Mouse (Mus musculus) MEL (cell line): Measurements from ENCODE around the gene Gm10318.

ENCODE experiments used
- CTCF ChIP-seq, 3 experiments: IDR thresholded peaks in 2 of 3; conservative IDR thresholded peaks in 1 of 3; 2 replicates each; pipeline ENCODE4 v1.5.1; 2011 to 2012; ENCODE audit warnings: low read length in 3 of 3, low read depth in 2 of 3, mild to moderate bottlenecking in 2 of 3, improper control_type of control experiment in 1 of 3, inconsistent platforms in 1 of 3, mixed read lengths in 1 of 3, moderate library complexity in 1 of 3; ENCODE audit not compliant: control insufficient read depth in 1 of 3, insufficient read depth in 1 of 3, poor library complexity in 1 of 3, severe bottlenecking in 1 of 3
- E2F4 ChIP-seq: IDR thresholded peaks from 2 replicates; pipeline ENCODE4 v1.6.1; 2011; ENCODE audit warnings: low read depth, low read length, improper control_type of control experiment, borderline replicate concordance
- GATA1 ChIP-seq: IDR thresholded peaks from 2 replicates; pipeline ENCODE4 v1.6.1; 2011; ENCODE audit warnings: low read depth, low read length, improper control_type of control experiment
- NRF1 ChIP-seq: IDR thresholded peaks from 2 replicates; pipeline ENCODE4 v1.6.1; 2014; ENCODE audit warnings: low read depth, mild to moderate bottlenecking, inconsistent platforms, low read length, improper control_type of control experiment, moderate library complexity; ENCODE audit not compliant: poor library complexity, insufficient read depth, severe bottlenecking
- POLR2A ChIP-seq, 2 experiments: IDR thresholded peaks; 2 replicates each; pipeline ENCODE4 v1.6.1; 2011 to 2012; ENCODE audit warnings: low read length in 2 of 2, mild to moderate bottlenecking in 2 of 2, control low read depth in 1 of 2, improper control_type of control experiment in 1 of 2, low read depth in 1 of 2, moderate library complexity in 1 of 2; ENCODE audit not compliant: control insufficient read depth in 1 of 2, insufficient read depth in 1 of 2, poor library complexity in 1 of 2
- SIN3A ChIP-seq: IDR thresholded peaks from 2 replicates; pipeline ENCODE4 v1.6.1; 2012; ENCODE audit warnings: low read length, improper control_type of control experiment, inconsistent platforms
- ZMIZ1 ChIP-seq: IDR thresholded peaks from 2 replicates; pipeline ENCODE4 v1.6.1; 2012; ENCODE audit warnings: low read depth, mild to moderate bottlenecking, inconsistent platforms, low read length, improper control_type of control experiment, moderate library complexity

DNA sequence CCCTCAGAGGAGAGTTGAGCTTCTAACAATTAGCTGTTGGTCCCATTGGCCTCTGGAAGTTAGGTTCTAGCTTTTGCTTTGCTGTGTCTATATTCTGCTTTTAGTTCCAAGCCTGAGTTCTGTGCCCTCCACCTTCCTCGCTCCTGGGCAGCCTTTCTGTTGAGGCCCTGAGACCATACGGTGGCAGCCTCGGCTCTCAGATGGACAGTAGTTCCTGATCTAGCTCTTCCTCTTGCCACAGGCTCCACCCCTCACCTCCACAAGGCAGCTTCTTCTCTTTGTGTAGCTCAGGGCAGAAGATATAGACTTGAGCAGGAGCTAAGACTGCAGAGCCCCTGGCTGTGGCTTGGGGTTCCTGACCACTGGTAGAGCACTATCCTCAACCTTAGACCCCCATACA lies 27.6 kb downstream of the Gm10318 start:
- TF ChIP-seq SIN3A = no peak
- no peak for TF ChIP-seq GATA1
- TF ChIP-seq ZMIZ1 = no peak
- TF ChIP-seq NRF1 = no peak
- TF ChIP-seq POLR2A (IDR thresholded peaks at IDR 0.05; ENCODE audit: control insufficient read depth in 1 of 2, insufficient read depth in 1 of 2, low read depth in 1 of 2, low read length in 2 of 2, poor library complexity in 1 of 2) = no peak
- no peak for TF ChIP-seq E2F4
- peak in 2 of 3 experiments; percentile 34 to 42; a peak in 4 of 6 replicates for TF ChIP-seq CTCF (IDR thresholded peaks at IDR 0.05 in 2 of 3, conservative IDR thresholded peaks at IDR 0.05 in 1 of 3; ENCODE audit: control insufficient read depth in 1 of 3, insufficient read depth in 1 of 3, low read depth in 2 of 3, low read length in 3 of 3, poor library complexity in 1 of 3, severe bottlenecking in 1 of 3)
